Mouse (Mus musculus) heart, postnatal 10 days (tissue): Measurements from ENCODE around the gene Sh3pxd2b. TPM values are rescaled to one million over a fixed set of nuclear protein-coding genes. Genes with fewer than 3 reads are reported as not detected.
A peak's percentile ranks its signal among the peaks of the same experiment; 100 is the strongest.

Experiments used
- DNase-seq, 2 experiments: peaks; one replicate each; pipeline ENCODE4 v3.0.0; 2021
- intact Hi-C: fragments of 180-260 bp; cut with DNase I; formaldehyde crosslinking; loops from one replicate; pipeline ENCODE4 v1.15.1; 2025
- total RNA-seq, 2 experiments: library from RNA; stranded (reverse); gene quantifications; 2 replicates each; pipeline ENCODE4 v1.2.3; 2021

The Sh3pxd2b gene
- total RNA-seq, 2 experiments from 2014 or later, result 27.6 to 29.6 TPM

GRCm38 (mm10) chr11:32368986-32369385 lies 21.4 kb downstream of the Sh3pxd2b start:
- intact Hi-C loops, result no loop called here
- DNase-seq, result no peak

DNA sequence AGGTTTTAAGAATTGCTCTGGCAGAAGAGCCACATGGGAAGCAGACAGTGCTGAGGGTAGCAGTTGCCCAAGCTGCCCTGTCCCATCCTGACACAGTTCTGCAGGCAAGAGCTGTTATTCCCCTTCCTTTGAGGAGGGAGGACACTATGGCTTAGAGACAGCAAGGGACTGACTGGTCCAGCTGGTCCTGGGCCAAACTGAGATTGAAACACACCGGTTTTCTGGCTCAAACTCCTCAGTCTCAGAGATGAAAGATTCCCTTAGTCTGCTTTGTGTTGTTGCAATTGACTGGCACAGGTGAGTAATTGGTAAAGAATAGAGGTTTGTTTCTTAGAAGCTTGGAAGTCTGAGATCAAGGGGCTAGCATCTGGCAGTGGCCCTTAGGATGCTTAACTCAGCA lies 23.3 kb downstream of the Sh3pxd2b start:
- DNase-seq, result no peak
- intact Hi-C loops, result no loop called here

- DNase-seq, result no peak
Observed at GRCm38 (mm10) chr11:32373266-32374026, 25.8 kb downstream of the Sh3pxd2b start.

DNA sequence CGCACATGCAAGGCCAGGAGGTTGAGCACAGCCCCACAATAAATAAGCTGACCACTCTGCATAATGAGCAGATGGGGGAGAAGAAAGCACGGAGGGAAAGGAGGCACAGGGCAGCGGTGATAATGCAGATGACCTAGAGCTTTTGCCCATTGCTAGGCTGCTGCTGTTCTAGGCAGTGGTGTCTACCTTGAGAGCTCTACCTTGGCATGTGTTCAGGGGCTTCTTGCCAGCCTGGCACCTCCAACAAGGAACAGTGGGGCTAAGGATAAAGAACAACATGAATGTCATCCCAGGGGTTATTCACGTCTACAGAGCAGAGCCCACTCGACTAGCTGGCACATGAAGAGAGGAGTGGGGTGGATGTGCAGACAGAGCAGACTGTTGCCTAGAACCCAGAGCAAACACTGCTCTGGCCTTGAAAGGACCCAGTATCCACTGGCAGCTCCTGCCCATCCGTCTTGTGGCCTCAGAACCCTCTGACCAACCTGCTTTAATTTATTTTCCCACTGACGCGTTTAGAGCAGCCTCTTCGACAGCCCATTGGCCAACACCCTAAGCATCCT lies 26.5 kb downstream of the Sh3pxd2b start:
- intact Hi-C loops, result no loop called here
- DNase-seq, result no peak

More at GRCm38 (mm10) chr11:32373266-32374026, 25.8 kb downstream of the Sh3pxd2b start:
- intact Hi-C loops, result no loop called here

GRCm38 (mm10) chr11:32375104-32375535 lies 27.5 kb downstream of the Sh3pxd2b start:
- peak; percentile 77 to 80 for DNase-seq
- intact Hi-C loops, result no loop called here

DNA sequence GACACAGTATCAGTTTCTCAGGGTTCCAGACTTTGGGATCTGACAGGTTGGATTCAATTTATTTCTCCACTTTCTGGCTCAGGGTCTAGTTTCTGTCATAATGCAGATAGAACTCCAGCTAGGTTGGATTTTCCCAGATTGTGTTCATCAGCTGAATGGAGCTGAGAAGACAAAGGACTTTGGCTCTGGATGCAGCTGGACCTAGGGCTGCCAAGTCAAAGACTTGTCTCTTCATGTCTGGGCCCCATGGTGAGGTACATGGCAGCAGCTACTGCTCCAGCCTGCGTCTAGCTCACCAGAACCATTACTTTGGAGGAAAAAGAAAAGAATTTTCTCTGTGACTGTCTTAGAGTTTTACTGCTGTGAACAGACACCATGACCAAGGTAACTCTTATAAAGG lies 28.5 kb downstream of the Sh3pxd2b start:
- DNase-seq, result no peak
- intact Hi-C loops, result no loop called here

GRCm38 (mm10) chr11:32379910-32380309 lies 32.3 kb downstream of the Sh3pxd2b start:
- intact Hi-C loops, result loop anchor here (5.0 kb wide), 1 partner anchor 33 kb away; the partner anchor contains the start of gene Sh3pxd2b
- DNase-seq, result no peak

- DNase-seq, result peak; percentile 75 to 80
- intact Hi-C loops, result loop anchor here (5.0 kb wide), 1 partner anchor 36 kb away; the partner anchor contains the start of gene Sh3pxd2b
Observed at GRCm38 (mm10) chr11:32383341-32384134, 35.9 kb downstream of the Sh3pxd2b start.

- intact Hi-C loops, result loop anchor here (5.0 kb wide), 1 partner anchor 37 kb away; the partner anchor contains the start of gene Sh3pxd2b
- DNase-seq, result no peak
Observed at GRCm38 (mm10) chr11:32384135-32384801, 36.6 kb downstream of the Sh3pxd2b start.

GRCm38 (mm10) chr11:32386043-32386442 lies 38.4 kb downstream of the Sh3pxd2b start:
- intact Hi-C loops, result no loop called here
- DNase-seq, result no peak

DNA sequence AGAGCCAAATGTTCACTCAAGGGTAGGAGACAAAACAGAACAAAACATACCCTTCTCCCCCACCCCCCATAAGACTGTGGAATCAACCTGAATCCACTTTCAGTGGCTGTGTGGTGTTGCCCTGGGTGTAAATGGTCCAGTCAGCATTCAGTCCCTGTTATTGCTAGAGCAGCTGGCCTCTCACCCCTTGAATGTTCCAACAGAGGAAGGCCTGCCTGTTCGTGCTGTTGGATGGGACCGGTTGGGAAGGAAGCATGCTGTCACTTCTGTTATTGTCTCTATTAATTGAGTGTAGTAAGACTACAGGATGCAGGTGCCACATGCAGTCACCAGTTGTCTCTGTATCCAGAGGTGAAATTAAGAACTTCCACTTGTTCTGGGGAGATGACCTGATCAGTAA lies 40.4 kb downstream of the Sh3pxd2b start:
- no peak for DNase-seq
- intact Hi-C loops, result no loop called here

- intact Hi-C loops, result no loop called here
- DNase-seq, result no peak
Observed at GRCm38 (mm10) chr11:32393095-32393494, 45.5 kb downstream of the Sh3pxd2b start.

DNA sequence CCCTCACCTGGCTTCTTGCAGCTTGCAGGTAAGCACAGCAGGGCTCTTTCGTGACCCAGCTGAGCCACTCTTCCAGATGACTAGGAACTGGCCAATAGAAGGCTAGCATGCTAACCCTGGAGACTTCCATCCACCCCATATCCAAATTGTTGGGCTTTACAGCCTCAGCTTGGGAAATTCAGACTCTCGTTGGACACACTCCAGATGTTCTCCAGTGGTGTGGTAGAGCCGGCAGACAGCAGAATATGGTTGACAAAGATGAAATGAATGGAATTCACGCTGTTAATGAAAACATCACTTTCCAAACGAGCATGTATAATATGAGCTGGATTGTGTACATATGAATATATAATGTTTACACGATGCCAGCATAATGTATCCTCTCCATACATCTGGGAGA lies 48.2 kb downstream of the Sh3pxd2b start:
- intact Hi-C loops, result no loop called here
- DNase-seq, result peak; percentile 41 to 42

DNA sequence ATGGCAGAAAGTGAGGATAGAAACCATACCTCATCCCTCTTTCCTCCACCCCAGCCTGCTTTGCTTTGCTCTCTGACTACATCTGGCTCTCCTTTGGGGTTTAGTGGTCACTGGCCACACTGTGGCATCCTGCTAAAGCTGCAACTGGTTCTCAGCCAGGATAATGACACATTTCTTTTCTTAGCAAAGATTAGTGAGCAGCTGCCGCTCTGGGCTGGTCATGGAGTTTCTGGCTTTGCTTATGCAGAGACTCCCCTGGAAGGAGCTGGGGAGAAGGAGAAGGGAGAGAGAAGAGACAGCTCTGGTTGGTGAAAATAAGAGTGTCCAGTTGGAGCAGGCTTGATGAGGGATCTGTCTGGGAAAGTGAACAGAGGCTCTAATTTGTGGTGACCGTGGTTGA lies 50.8 kb downstream of the Sh3pxd2b start:
- intact Hi-C loops, result no loop called here
- DNase-seq, result peak; percentile 73 to 74

DNA sequence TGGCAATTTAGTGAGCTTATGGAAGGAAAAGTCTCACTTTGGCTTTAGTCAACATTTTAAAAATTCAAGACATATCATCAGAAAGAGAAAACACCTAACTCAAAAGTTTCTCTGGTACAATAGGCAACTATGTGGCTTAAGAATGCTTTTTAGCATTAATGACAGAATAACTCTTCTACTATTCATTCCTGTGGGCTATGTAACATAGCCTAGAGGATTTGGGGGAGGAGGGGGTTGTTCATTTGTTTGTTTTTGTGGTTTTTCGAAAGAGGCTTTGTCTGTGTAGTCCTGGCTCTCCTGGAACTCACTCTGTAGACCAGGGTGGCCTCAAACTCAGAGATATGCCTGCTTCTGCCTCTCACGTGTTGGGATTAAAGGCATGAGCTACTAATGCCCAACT lies 51.6 kb downstream of the Sh3pxd2b start:
- intact Hi-C loops, result no loop called here
- DNase-seq, result no peak

- intact Hi-C loops, result no loop called here
- no peak for DNase-seq
Observed at GRCm38 (mm10) chr11:32402712-32403111, 55.1 kb downstream of the Sh3pxd2b start.

DNA sequence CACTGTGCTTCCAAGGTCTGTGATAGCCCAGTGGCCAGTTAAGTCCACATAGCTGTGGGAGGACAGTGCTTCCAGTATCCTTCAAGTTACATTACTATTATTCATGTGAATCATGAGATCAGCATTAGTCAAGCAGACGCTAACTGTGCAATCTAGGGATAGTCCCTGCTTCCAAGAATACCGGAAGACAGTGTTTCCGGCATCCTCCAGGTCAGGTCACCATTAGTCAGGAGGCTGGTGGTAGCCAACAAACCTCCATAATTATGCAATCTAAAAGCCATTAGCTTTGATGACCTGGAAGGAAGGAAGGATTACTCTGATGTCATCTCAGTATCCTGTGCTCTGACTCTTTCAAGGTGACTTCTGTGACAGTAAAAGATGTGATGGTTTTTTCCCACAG lies 57.1 kb downstream of the Sh3pxd2b start:
- intact Hi-C loops, result no loop called here
- DNase-seq, result no peak

DNA sequence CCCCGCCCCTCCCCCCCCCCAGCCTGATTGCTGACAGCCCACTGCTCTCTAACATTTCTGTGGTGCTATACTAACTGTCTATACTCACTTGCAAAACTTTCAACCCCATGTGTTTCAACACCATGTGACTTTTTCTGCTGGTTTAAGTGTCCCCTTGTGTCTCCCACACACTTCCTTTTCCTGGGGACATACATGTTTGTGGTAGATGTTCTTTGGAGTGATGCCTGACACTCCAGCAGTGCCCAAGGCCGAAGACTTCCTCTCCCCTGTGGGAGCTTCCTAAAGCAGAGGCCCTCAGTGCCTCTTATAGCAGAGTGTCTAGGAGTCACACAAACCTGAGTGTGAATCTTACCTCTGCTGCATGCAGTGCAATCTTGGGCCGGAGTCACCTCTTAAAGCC lies 60.2 kb downstream of the Sh3pxd2b start:
- intact Hi-C loops, result no loop called here

GRCm38 (mm10) chr11:32409052-32409451 lies 61.4 kb downstream of the Sh3pxd2b start:
- no peak for DNase-seq
- intact Hi-C loops, result no loop called here

More for the DNA sequence above, 60.2 kb downstream of the Sh3pxd2b start:
- no peak for DNase-seq

- no peak for DNase-seq
- intact Hi-C loops, result no loop called here
Observed at GRCm38 (mm10) chr11:32409823-32410562, 62.4 kb downstream of the Sh3pxd2b start.
